Mouse (Mus musculus) cerebellum, adult 8-10 months (tissue): ENCODE data around the gene Sorcs2.
"Not testable (repeated sequence)": the region's sequence is repeated elsewhere in the genome, so short reads cannot be mapped to it uniquely, and the experiment has no call there.

Experiments used
- DNase-seq: peaks from one replicate; pipeline ENCODE4 v3.0.0; 2022

The Sorcs2 gene

DNA sequence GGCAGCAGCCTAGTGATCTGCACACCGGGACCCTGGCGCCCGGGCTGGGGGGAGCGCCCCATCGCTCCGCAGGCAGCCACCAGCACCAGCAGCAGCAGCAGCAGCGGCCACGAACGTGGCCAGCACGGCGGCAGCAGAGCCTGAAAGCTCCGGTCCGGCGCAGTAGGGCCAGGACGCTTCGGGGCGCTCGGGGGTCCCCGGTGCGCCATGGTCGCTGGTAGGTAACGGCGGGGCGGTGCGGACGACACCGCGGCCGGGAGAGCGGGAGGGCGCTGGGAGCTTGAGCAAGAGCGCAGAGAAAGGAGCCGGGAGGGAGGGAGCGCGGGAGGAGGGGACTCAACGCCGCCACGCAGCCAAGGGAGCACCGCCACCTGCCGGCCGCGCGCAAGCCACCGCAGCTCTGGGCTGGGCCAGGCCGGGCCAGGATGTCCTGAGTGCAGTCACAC, at the start of gene Sorcs2:
Sorcs2 (minus strand) TSS at position 303 of the 446 bp plus-strand sequence.
- DNase-seq: peak; percentile 54

GRCm38 (mm10) chr5:36446166-36446890, 48.4 kb upstream of the Sorcs2 start:
- DNase-seq: no peak

DNA sequence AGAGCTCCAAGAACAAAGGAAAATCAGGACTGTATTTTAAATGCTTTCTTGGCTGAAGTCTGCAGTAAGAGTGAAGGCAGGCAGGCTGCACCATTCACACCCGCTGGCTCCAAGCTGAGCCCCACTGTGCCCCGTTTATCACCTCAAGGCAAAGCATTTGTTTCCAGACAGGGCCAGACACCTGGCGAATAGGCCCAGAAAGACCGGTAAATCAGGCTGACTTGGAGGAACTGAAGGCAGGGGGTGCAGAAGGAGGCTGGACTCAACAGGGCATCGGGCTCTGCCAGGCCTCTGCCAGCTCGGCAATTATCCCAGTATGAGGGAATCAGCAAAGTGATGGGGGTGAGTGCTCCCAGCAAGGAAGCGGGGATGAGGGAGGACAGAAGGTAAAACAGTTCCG, 47.1 kb upstream of the Sorcs2 start:
- peak; percentile 42 for DNase-seq

- no peak for DNase-seq
Measured at GRCm38 (mm10) chr5:36444611-36445010, 46.7 kb upstream of the Sorcs2 start.

DNA sequence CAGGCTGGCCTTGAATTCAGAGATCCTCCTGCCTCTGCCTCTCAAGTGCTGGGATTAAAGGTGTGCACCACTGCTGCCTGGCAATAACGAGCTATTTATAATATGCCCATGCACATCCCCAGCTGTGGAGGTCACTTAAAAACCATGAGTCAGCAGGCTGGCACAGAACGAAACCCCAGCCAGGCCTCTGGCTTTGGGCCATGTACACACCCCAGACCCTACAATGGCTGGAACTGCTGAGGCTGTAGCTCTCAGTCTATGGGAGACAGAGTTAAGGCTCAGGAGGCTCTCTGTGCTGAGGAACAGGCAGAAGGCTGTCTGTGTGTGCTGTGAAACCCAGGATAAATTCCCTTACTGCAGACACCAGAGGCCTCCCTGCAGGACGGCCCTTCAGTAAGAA, 42.8 kb upstream of the Sorcs2 start:
- DNase-seq: no peak

DNA sequence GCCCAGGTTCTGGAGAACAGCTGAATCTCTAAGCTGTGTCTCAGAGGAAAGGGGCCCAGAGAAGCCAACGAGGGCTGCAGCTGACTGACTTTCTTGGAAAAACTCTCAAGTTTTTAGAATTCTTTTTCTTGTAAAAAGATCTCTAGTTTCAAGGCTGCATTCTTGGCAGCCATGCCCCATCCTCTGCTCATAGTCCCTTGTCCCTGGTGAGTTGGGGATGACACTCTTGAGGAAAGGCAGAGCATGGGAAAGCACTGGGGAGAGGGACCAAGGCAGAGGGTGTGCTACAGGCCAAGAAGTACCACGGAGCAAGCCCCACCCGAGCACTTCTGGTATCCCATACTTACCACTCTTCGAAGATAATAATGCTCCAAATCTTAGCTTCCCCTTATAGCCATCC, 38.9 kb upstream of the Sorcs2 start:
- DNase-seq: no peak

DNA sequence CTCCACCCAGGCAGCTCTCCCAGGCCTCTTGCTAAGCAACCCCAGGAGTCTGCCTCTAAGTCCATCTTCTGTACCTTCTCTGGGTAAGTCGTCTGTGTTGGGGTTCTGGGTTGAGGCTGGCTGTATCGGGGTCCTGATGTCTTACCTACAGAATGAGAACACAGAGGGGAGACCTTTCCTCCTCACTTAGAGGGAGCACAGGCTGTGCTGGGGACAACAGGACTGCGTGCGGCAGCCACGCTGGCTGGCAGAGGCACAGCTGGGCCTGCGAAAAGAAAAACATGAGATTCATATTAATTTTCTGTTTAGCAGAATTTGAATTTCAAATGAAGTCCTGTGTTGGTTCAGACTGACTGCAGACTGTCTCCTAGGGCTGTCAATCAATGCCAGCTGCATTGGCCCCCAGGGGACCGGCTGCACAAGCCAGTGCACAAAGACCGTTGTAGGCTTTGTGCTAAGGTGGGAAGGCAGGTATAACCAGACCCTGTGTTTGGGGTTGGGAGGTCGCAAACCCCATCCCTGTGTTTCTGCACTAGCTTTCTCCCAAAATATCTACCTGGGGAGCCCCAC, 36.5 kb upstream of the Sorcs2 start:
- no peak for DNase-seq

- no peak for DNase-seq
Measured at GRCm38 (mm10) chr5:36431711-36432110, 33.8 kb upstream of the Sorcs2 start.

GRCm38 (mm10) chr5:36429551-36429950, 31.6 kb upstream of the Sorcs2 start:
- no peak for DNase-seq

GRCm38 (mm10) chr5:36427831-36428230, 29.9 kb upstream of the Sorcs2 start:
- DNase-seq: no peak

GRCm38 (mm10) chr5:36426404-36426803, 28.5 kb upstream of the Sorcs2 start:
- DNase-seq: no peak

- DNase-seq: no peak
Measured at GRCm38 (mm10) chr5:36424676-36425075, 26.7 kb upstream of the Sorcs2 start.

DNA sequence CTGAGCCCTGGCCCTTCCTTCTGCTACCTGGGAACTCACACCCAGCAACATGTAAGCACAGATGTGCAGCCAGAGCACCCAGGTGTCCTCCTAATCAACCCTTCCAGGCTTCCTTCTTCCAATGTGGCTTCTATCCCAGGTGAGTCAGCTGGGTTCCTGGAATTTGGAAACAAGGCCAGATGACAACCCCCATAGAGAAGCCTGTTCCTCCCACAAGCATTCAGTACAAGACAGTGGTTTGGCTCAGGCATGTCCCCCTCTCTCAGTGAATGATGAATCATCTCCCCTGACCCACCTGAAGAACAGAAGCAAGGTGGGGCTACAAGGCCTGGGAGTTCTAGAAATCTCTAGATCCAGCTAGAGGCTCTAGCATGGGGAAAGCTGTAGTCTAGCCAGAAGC, 24.8 kb upstream of the Sorcs2 start:
- DNase-seq: no peak

DNA sequence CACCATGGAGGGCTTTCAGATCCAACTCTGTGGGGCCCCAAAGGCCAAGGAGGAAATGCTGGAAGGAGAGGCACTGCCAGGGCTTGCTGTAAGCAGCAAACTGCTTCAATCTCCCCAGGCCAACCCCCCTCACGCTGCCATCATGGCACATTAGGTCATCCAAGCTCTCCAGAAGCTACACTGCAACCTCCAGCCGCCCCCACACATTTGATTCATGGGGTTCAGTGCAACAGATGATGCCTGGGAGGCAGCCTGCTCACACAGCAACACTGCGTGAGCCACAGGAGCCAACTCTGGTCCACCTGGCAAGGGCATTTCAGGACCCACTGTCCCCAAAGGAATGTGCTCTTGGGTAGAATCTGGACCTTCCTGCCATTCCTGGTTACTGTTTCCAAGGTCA, 21.9 kb upstream of the Sorcs2 start:
- DNase-seq: no peak

DNA sequence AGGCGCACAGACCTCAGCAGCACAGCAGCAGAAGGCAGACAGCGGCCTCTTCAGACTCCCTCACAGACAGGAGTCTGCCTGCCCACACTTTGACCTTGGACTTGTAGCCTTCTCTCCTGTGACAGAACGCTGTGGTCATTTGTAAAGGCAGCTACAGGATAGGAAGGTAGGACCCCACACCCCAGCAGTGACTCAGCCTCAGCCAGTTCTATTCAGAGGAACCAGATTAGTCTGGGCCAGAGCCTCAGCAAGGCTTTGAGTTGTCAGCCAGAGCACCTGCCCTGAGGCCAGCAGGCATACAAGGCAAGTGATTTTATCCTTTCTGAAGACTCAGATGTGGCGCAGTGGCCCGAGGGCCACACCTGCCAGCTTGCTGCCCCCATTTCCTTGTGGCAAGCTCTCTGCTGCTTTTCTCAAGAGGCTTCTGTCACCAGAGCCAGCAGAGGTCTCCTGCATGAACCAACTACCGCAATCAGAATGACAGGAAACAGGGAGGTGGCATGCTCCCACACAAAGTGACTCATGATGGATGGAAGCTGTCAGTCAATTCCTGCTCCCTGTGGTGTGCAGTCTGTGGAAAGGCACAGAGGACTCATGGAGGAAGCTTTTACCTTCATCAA, 16.9 kb upstream of the Sorcs2 start:
- DNase-seq: no peak

DNA sequence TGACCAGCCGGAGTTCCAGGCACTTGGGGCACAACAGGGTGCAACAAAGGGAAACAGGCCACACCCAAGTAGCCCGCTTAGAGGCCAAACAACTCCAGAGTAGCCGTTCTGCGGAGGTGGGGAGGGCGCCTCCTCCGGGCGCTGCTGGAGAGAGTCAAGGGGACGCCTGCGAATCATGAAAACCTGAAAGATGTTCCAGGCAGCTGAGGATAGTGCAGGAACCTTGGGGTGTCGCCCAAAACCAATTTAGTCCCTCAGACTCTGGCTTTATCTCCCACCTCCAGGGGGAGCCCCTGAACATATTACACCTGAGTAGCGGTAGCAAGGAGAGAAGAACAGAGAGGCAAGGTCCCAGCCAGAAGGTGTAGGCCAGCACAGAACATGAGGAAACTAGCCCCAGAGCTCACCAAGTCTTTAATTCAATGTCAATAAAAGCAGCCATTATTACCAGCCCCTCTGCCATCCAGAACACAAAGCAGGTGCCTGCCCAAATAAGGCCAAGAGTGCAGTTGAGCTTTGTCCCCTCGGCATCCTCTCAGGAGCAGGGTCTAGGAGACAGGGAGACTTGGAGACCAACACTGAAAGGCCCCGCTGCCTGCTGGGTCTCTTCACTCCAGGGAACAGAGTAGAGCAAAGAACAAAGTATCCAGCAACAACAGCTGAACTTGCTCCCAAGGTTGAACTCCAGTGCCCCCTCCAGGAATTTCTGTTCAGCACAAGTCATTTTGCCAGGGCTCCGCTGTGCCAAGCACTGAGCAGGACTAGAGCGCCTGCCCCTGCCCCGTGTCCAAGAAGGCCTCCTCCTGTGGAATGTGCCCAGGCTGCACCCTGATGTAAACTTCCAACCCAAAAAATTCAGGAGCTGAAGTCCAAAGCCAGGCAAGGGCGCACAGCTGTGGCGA, 775 bp upstream of the Sorcs2 start:
- DNase-seq: no peak

GRCm38 (mm10) chr5:36397384-36397759, 567 bp downstream of the Sorcs2 start:
- DNase-seq: no peak

- DNase-seq: no peak
Measured at GRCm38 (mm10) chr5:36396491-36397383, 1.2 kb downstream of the Sorcs2 start.

DNA sequence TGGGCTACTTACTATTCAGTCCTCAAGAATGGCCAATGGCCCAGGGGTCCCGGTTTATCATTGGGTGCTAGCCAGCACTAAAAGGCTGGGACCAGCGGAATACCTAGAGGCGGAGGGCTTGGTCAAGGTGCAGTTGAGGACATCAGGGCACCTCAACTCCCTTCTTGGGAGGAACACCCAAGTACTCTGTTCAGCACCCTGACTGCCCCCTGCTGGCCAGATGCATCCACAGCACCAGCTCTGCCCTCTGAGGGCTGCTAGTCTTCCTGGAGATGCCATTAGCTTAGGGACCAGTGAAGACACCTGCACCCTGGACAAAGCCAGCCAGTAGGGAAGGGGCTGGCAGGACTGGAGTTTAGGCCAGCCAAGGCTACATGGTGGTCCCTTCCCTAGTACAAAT, 1.9 kb downstream of the Sorcs2 start:
- DNase-seq: no peak

GRCm38 (mm10) chr5:36394840-36395515, 3.0 kb downstream of the Sorcs2 start:
- DNase-seq: no peak

GRCm38 (mm10) chr5:36391751-36392150, 6.2 kb downstream of the Sorcs2 start:
- no peak for DNase-seq

DNA sequence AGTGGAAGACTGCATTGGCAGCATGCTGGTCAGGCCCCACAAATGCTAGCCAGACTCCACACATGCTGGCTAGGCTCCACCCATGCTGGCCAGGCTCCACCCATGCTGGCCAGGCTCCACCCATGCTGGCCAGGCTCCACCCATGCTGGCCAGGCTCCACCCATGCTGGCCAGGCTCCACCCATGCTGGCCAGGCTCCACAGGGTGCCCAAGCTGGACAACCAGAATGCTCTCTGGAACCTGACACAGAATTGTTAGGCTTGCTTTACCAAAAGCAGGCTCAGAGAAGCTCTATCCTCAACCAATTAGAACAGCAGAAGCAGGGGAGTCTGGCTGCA, 7.4 kb downstream of the Sorcs2 start:
- DNase-seq: not testable (repeated sequence)
